Mouse (Mus musculus): Measurements from ENCODE around the gene Skor1. TPM values are rescaled to one million over a fixed set of nuclear protein-coding genes. Genes with fewer than 3 reads are reported as not detected.

Skor1 gene
- polyA plus RNA-seq, 1 experiment from 2014 or later, result not detected

Other genes with a start within 250 kb of the Skor1 start
- 39.2 and 41.9 TPM in 2 replicates for gene Pias1, start 161.0 kb downstream of the Skor1 start, polyA plus RNA-seq (2015; fragmentation: Nextera tagmentation; extraction: Ambion mirVana)
- 24.5 and 29.4 TPM in 2 replicates for gene Map2k5, start 228.9 kb upstream of the Skor1 start, polyA plus RNA-seq (2015; fragmentation: Nextera tagmentation; extraction: Ambion mirVana)